Mouse (Mus musculus): Measurements from ENCODE around the gene Bahcc1. TPM values are rescaled to one million over a fixed set of nuclear protein-coding genes. Genes with fewer than 3 reads are reported as not detected.

Bahcc1 gene
- total RNA-seq, 1 experiment: 11.7 TPM

DNA sequence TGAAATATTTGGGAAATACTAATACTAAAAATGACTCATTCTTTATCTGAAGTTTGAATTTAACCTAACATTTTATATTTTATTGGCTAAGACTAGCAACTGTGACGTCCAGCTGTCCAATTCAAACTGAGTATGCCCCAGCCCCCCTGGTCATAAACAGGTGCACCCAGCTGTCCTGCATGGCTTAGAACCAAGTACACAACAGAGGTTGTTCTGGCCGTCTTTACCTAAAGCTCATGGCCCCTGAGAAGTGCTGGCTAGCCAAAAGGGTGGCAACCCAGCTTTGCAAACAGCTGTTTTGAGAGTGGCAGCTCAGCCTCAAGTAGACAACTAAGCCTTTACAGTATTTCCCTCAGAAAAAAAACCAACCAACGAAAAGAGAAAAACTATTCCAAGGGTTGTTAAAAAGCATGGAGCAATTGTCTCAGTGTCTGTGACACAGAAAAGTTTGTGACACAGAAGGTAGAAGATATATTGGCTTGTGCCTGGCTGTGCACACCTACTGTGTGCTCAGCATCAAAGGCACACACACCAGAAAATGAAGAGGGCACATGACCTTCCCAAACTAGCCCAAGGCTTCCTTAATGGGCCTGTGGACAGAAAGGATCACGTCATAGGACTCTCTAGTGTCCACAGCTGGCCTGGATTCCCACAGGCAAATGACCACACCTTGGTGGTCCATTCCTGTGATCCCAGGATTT, 65.8 kb downstream of the Bahcc1 start:
- Histone ChIP-seq H3K9me3 (ENCODE audit: control insufficient read depth, insufficient read depth, low read depth, low read length) (no peaks in the 10 kb centered on the region), H3K9ac (ENCODE audit: insufficient read depth, low read depth, low read length, poor library complexity, severe bottlenecking) (no peak overlapping the region), H3K4me1 (ENCODE audit: control insufficient read depth in 2 of 2, insufficient read depth in 2 of 2, low read length in 2 of 2, poor library complexity in 1 of 2) (peaks cover 0 to 13% of the 10 kb centered on the region in 2 experiments; a peak in 2 of 4 replicates), H3K36me3 (ENCODE audit: control insufficient read depth, insufficient read depth, low read length, poor library complexity, severe bottlenecking) (no peaks in the 10 kb centered on the region), H3K4me3 (ENCODE audit: insufficient read depth in 1 of 2, low read depth in 1 of 2, low read length in 2 of 2, poor library complexity in 1 of 2, severe bottlenecking in 1 of 2) (no peak overlapping the region), H3K27ac (ENCODE audit: insufficient read depth, low read depth, low read length, poor library complexity, severe bottlenecking) (no peak overlapping the region)
- in situ Hi-C loops (cut with MboI; ENCODE audit: low sequenced_read_pairs in 2 of 2, unreplicated experiment in 2 of 2): no loop called here
- TF ChIP-seq ZNF384 (IDR thresholded peaks at IDR 0.05; ENCODE audit: low read depth, low read length): no peak
- TF ChIP-seq CHD2 (IDR thresholded peaks at IDR 0.05; ENCODE audit: low read depth, low read length): no peak
- no peak for DNase-seq (ENCODE audit: low read depth, low spot score)

DNA sequence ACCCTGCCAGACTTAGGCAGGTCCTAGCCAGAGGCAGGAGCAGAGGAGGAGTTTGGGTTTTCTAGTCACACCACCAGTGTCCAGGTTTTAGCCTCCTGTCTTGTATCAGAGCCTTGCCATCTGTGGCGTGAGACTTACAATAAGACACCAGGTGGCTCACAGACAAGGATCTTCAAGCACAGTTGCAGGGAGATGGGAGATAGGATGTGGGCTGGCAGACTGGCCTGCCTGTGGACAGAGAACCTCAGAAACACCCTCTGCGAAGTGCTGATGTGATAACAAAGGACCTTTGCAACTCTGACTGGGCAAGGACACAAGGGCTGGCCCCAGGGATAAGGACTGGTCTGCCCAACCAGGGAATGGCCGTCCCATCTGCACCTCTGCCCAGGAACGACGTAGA, 66.7 kb downstream of the Bahcc1 start:
- Histone ChIP-seq H3K9me3 (ENCODE audit: control insufficient read depth, insufficient read depth, low read depth, low read length) (no peaks in the 10 kb centered on the region), H3K4me3 (ENCODE audit: insufficient read depth in 1 of 2, low read depth in 1 of 2, low read length in 2 of 2, poor library complexity in 1 of 2, severe bottlenecking in 1 of 2) (no peak overlapping the region), H3K4me1 (ENCODE audit: control insufficient read depth in 2 of 2, insufficient read depth in 2 of 2, low read length in 2 of 2, poor library complexity in 1 of 2) (peaks cover under 1 to 17% of the 10 kb centered on the region in 2 experiments; a peak in 2 of 4 replicates), H3K36me3 (ENCODE audit: control insufficient read depth, insufficient read depth, low read length, poor library complexity, severe bottlenecking) (no peaks in the 10 kb centered on the region), H3K27ac (ENCODE audit: insufficient read depth, low read depth, low read length, poor library complexity, severe bottlenecking) (no peak overlapping the region), H3K9ac (ENCODE audit: insufficient read depth, low read depth, low read length, poor library complexity, severe bottlenecking) (no peak overlapping the region)
- TF ChIP-seq MAFK (IDR thresholded peaks at IDR 0.05; ENCODE audit: insufficient read depth, low read depth, low read length) (no peak), HCFC1 (IDR thresholded peaks at IDR 0.05; ENCODE audit: borderline replicate concordance, insufficient read depth, low read length) (no peak), ZC3H11A (IDR thresholded peaks at IDR 0.05; ENCODE audit: borderline replicate concordance, low read depth, low read length) (no peak), CHD2 (IDR thresholded peaks at IDR 0.05; ENCODE audit: low read depth, low read length) (no peak), ZNF384 (IDR thresholded peaks at IDR 0.05; ENCODE audit: low read depth, low read length) (no peak)
- in situ Hi-C loops (cut with MboI; ENCODE audit: low sequenced_read_pairs in 2 of 2, unreplicated experiment in 2 of 2): no loop called here
- no peak for DNase-seq (ENCODE audit: low read depth, low spot score)

DNA sequence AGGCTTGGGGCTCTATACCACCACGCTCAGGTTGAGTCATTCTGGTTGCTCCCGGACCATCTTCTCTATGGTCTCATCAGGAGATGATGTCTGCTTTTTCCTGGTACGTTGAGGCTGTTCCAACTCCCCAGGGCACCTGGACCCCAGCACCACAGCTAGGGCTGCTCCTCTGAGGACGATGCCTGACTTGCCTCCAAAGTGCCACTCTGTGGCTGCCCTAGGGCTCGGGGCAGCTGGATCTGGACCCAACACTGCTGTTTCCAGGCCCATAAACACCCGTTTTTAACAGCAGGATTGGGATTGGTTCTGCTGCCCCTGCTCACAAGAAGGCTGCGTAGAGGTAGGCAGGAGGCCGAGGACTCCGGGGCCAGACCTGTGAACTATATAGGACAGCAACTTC, 70.4 kb downstream of the Bahcc1 start:
- H3K9ac ChIP-seq (ENCODE audit: insufficient read depth, low read depth, low read length, poor library complexity, severe bottlenecking): no peak overlapping the region
- no peak for DNase-seq (ENCODE audit: low read depth, low spot score)
- no peaks in the 10 kb centered on the region for H3K36me3 ChIP-seq (ENCODE audit: control insufficient read depth, insufficient read depth, low read length, poor library complexity, severe bottlenecking)
- in situ Hi-C loops (cut with MboI; ENCODE audit: low sequenced_read_pairs in 2 of 2, unreplicated experiment in 2 of 2): no loop called here
- no peak overlapping the region for H3K27ac ChIP-seq (ENCODE audit: insufficient read depth, low read depth, low read length, poor library complexity, severe bottlenecking)
- H3K4me3 ChIP-seq (ENCODE audit: insufficient read depth in 1 of 2, low read depth in 1 of 2, low read length in 2 of 2, poor library complexity in 1 of 2, severe bottlenecking in 1 of 2): no peak overlapping the region
- peaks cover 4 to 10% of the 10 kb centered on the region in 2 experiments; a peak in 2 of 4 replicates for H3K4me1 ChIP-seq (ENCODE audit: control insufficient read depth in 2 of 2, insufficient read depth in 2 of 2, low read length in 2 of 2, poor library complexity in 1 of 2)
- TF ChIP-seq MAFK (IDR thresholded peaks at IDR 0.05; ENCODE audit: insufficient read depth, low read depth, low read length): no peak
- TF ChIP-seq ZNF384 (IDR thresholded peaks at IDR 0.05; ENCODE audit: low read depth, low read length): no peak
- TF ChIP-seq CHD2 (IDR thresholded peaks at IDR 0.05; ENCODE audit: low read depth, low read length): no peak
- no peak for TF ChIP-seq HCFC1 (IDR thresholded peaks at IDR 0.05; ENCODE audit: borderline replicate concordance, insufficient read depth, low read length)
- TF ChIP-seq ZC3H11A (IDR thresholded peaks at IDR 0.05; ENCODE audit: borderline replicate concordance, low read depth, low read length): no peak
- no peaks in the 10 kb centered on the region for H3K9me3 ChIP-seq (ENCODE audit: control insufficient read depth, insufficient read depth, low read depth, low read length)

DNA sequence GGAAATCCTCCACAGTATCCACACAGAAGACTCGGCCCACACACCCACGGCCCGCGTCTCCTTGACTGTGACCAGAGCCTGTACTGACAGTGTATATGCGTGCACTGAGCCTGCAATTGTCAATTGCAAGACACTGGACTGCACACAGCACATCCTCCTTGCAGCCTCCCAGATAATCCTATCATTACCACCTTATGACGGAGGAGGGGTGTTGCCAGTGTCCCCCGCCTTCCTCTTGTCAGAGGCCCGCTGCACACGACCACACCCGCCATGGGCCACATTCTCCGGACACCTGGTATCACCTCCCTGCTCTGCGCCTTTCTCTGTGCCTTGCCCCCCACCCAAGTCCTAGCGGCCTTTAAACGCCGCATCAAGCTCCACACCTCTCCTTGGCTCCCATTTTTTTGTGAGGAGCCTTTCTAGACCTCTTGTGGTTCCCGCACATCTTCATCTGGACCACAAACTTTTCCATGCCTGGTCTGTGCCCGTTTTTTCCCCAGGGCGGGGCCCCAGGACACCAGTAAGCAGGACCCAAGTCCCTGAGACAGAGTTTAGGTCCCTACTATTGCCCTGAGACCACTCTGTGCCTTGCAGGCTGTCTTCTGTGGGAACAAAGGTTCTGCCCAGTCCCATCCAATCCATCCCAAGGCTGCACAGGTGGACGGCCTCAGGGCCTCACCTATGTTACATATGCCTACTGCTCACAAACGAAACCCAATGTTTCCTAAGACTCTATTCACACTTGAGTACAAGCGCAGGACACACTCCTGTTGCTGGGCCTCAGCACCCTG, 71.0 kb downstream of the Bahcc1 start:
- Histone ChIP-seq H3K9me3 (ENCODE audit: control insufficient read depth, insufficient read depth, low read depth, low read length) (no peaks in the 10 kb centered on the region), H3K27ac (ENCODE audit: insufficient read depth, low read depth, low read length, poor library complexity, severe bottlenecking) (no peak overlapping the region; the same call in 1 of the 2 replicates), H3K4me3 (ENCODE audit: insufficient read depth in 1 of 2, low read depth in 1 of 2, low read length in 2 of 2, poor library complexity in 1 of 2, severe bottlenecking in 1 of 2) (no peak overlapping the region), H3K4me1 (ENCODE audit: control insufficient read depth in 2 of 2, insufficient read depth in 2 of 2, low read length in 2 of 2, poor library complexity in 1 of 2) (peaks cover 4 to 10% of the 10 kb centered on the region in 2 experiments; a peak in 2 of 4 replicates), H3K36me3 (ENCODE audit: control insufficient read depth, insufficient read depth, low read length, poor library complexity, severe bottlenecking) (no peaks in the 10 kb centered on the region), H3K9ac (ENCODE audit: insufficient read depth, low read depth, low read length, poor library complexity, severe bottlenecking) (no peak overlapping the region)
- no peak for DNase-seq (ENCODE audit: low read depth, low spot score)
- TF ChIP-seq HCFC1 (IDR thresholded peaks at IDR 0.05; ENCODE audit: borderline replicate concordance, insufficient read depth, low read length) (no peak), ZNF384 (IDR thresholded peaks at IDR 0.05; ENCODE audit: low read depth, low read length) (no peak), CHD2 (IDR thresholded peaks at IDR 0.05; ENCODE audit: low read depth, low read length) (no peak), ZC3H11A (IDR thresholded peaks at IDR 0.05; ENCODE audit: borderline replicate concordance, low read depth, low read length) (no peak), MAFK (IDR thresholded peaks at IDR 0.05; ENCODE audit: insufficient read depth, low read depth, low read length) (no peak)
- in situ Hi-C loops (cut with MboI; ENCODE audit: low sequenced_read_pairs in 2 of 2, unreplicated experiment in 2 of 2): no loop called here

All from ES-E14 (cell line).